Mouse (Mus musculus) neural tube, embryonic 11.5 days (tissue): ENCODE measurements around the gene Gtf2h1. TPM values are rescaled to one million over a fixed set of nuclear protein-coding genes. Genes with fewer than 3 reads are reported as not detected.

Experiments
- ATAC-seq: fragments of 200-750 bp; cut with Nextera tagmentation; 2 replicates; pipeline ENCODE4 v1.8.0; 2017; ENCODE audit warnings: moderate number of reproducible peaks, mild to moderate bottlenecking, moderate TSS enrichment, moderate library complexity; ENCODE audit not compliant: insufficient read depth, low FRiP score, low TSS enrichment
- DNase-seq: peaks from one replicate; pipeline ENCODE4 v3.0.0-alpha.2; 2015; ENCODE audit warnings: low spot score
- H3K27ac ChIP-seq: fragments of 300-500 bp; sonication (generic); 2 replicates; pipeline ENCODE4 v1.5.1; 2014; ENCODE audit warnings: low read depth, mild to moderate bottlenecking, low read length
- H3K27me3 ChIP-seq: fragments of 300-500 bp; sonication (generic); 2 replicates; pipeline ENCODE4 v1.6.1; 2014; ENCODE audit warnings: mild to moderate bottlenecking, low read length, mixed read lengths; ENCODE audit not compliant: control insufficient read depth, insufficient read depth
- H3K36me3 ChIP-seq: fragments of 300-500 bp; sonication (generic); 2 replicates; pipeline ENCODE4 v1.6.1; 2014; ENCODE audit warnings: mild to moderate bottlenecking, low read length, moderate library complexity, mixed read lengths; ENCODE audit not compliant: control insufficient read depth, insufficient read depth
- H3K4me1 ChIP-seq: fragments of 300-500 bp; sonication (generic); 2 replicates; pipeline ENCODE4 v1.6.1; 2014; ENCODE audit warnings: low read length, mixed read lengths; ENCODE audit not compliant: control insufficient read depth, insufficient read depth
- H3K4me2 ChIP-seq: fragments of 300-500 bp; sonication (generic); 2 replicates; pipeline ENCODE4 v1.6.1; 2014; ENCODE audit warnings: low read depth, mild to moderate bottlenecking, moderate library complexity
- H3K4me3 ChIP-seq: fragments of 300-500 bp; sonication (generic); 2 replicates; pipeline ENCODE4 v1.5.1; 2014; ENCODE audit warnings: low read depth, low read length
- H3K9ac ChIP-seq: fragments of 300-500 bp; sonication (generic); 2 replicates; pipeline ENCODE4 v1.6.1; 2014; ENCODE audit warnings: mild to moderate bottlenecking, low read length
- H3K9me3 ChIP-seq: fragments of 300-500 bp; sonication (generic); 2 replicates; pipeline ENCODE4 v1.6.1; 2016; ENCODE audit warnings: low read length; ENCODE audit not compliant: control insufficient read depth
- WGBS: fragments of 180-500 bp; shearing (Covaris S2); extraction: QIAGEN DNeasy Blood & Tissue Kit; methylation state at CpG from one replicate; pipeline ENCODE4 v1.1.7; 2014; 5-methylcytosine and 5-hydroxymethylcytosine counted together
- polyA plus RNA-seq: library from polyadenylated mRNA; unstranded; fragments of >200 nt; fragmentation: Nextera tagmentation; extraction: Ambion mirVana; gene quantifications from 2 replicates; pipeline ENCODE4 v1.2.1, GENCODE M21; 2014

Gtf2h1 gene
- polyA plus RNA-seq, 1 experiment from 2014 or later, result 55.0 TPM

- H3K36me3 ChIP-seq, result peaks cover 17% of the 10 kb centered on the region
- H3K27me3 ChIP-seq, result no peaks in the 10 kb centered on the region
- 97% methylated on average over 1 of the region's 1 CpGs for WGBS
- no peak overlapping the region for H3K27ac ChIP-seq
- ATAC-seq, result no peak
- no peak overlapping the region for H3K9ac ChIP-seq
- no peak for DNase-seq
- no peaks in the 10 kb centered on the region for H3K4me1 ChIP-seq
- H3K9me3 ChIP-seq, result no peaks in the 10 kb centered on the region
- no peak overlapping the region for H3K4me2 ChIP-seq
- H3K4me3 ChIP-seq, result no peak overlapping the region
Measured at GRCm38 (mm10) chr7:46852666-46853065, 56.8 kb downstream of the Gtf2h1 start.

DNA sequence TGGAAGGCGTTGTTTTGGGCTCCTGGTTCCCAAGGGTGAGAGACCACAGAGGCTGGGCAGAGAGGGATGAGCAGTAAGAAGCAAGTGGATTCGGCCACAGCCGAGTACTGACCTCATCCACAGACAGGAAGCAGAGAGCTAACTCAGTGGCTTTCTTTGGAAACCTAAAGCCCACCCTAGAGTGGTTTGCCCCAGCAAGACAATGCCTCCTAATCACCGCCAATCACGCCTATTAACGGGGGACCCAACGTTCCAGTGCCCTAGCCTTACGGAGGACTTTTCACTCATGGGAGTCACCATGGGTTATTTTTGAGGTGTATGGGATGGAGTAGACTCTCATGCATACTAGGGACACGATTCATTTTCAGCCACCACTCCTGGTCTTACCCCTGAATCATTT is 57.5 kb downstream of the Gtf2h1 start:
- Histone ChIP-seq H3K4me1 (no peaks in the 10 kb centered on the region), H3K36me3 (peaks cover 17% of the 10 kb centered on the region), H3K4me2 (no peak overlapping the region), H3K9me3 (no peaks in the 10 kb centered on the region), H3K9ac (no peak overlapping the region), H3K27ac (no peak overlapping the region), H3K4me3 (no peak overlapping the region), H3K27me3 (no peaks in the 10 kb centered on the region)
- DNase-seq (no peak), ATAC-seq (no peak)
- WGBS, result 86% methylated on average over 9 of the region's 9 CpGs

DNA sequence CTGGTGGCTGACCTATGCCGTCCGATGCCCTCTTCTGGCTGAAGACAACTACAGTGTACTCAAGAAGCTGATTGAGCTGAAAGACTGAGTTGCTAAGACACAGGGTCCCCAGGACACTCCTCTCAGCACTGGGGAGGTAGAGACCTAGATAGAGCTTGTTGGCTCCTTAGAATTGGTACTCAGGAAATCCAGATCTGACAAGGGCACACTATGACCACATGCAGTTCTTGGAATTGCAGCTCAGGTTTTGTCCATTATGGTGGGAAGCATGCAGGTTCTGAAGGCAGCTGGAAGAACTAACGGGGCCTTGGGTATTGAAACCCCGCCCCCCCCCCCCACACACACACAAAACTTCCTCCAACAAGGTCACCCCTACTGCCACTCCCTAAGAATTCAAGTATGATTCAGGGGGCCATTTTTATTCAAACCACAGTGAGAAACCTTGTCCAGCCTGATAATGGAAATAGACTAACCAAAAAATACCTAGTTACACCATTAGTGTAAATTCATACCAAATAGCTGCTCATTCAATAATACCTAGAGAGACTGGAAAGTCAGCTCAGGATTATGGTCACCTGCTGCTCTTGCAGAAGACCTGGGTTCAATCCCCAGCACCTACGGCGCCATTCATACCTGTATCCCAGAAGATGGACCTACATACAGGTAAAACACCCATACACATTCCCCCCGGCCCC is 60.1 kb downstream of the Gtf2h1 start:
- no peak for ATAC-seq
- H3K27me3 ChIP-seq, result no peaks in the 10 kb centered on the region
- peaks cover 7% of the 10 kb centered on the region; the same call in 1 of the 2 replicates for H3K36me3 ChIP-seq
- DNase-seq, result no peak
- H3K4me3 ChIP-seq, result no peak overlapping the region
- WGBS, result 75% methylated on average over 7 of the region's 7 CpGs
- H3K9ac ChIP-seq, result no peak overlapping the region
- H3K4me1 ChIP-seq, result no peaks in the 10 kb centered on the region
- no peak overlapping the region for H3K4me2 ChIP-seq
- H3K27ac ChIP-seq, result no peak overlapping the region
- no peaks in the 10 kb centered on the region for H3K9me3 ChIP-seq

DNA sequence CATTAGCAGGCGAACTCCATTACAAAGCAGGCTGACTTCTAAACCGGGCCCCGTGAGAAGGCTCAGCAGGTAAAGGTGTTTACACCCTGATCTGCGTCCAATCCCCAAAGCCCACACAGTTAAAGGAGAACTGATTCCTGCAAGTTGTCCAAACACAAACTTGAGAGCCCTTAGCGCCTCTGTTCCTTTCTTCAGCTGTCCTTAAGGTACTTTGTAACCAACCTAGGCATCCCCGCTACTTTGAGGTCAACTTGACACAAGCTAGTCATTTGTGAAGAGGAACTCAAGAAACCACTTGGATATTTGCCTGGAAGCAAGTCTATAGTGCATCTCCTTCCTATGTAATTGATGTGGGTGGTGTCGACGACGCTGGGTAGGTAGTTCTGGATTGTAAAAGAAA is 61.5 kb downstream of the Gtf2h1 start:
- no peak for ATAC-seq
- 80% methylated on average over 9 of the region's 9 CpGs for WGBS
- Histone ChIP-seq H3K4me1 (no peaks in the 10 kb centered on the region), H3K27ac (no peak overlapping the region), H3K36me3 (peaks cover 7% of the 10 kb centered on the region; the same call in 1 of the 2 replicates), H3K4me3 (no peak overlapping the region), H3K9ac (no peak overlapping the region), H3K9me3 (no peaks in the 10 kb centered on the region), H3K4me2 (no peak overlapping the region), H3K27me3 (no peaks in the 10 kb centered on the region)
- no peak for DNase-seq

GRCm38 (mm10) chr7:46859031-46859430 is 63.1 kb downstream of the Gtf2h1 start:
- Histone ChIP-seq H3K27ac (no peak overlapping the region), H3K36me3 (no peaks in the 10 kb centered on the region), H3K9me3 (no peaks in the 10 kb centered on the region), H3K4me1 (no peaks in the 10 kb centered on the region), H3K4me2 (no peak overlapping the region), H3K4me3 (no peak overlapping the region), H3K27me3 (no peaks in the 10 kb centered on the region), H3K9ac (no peak overlapping the region)
- no peak for DNase-seq
- 59% methylated on average over 6 of the region's 6 CpGs for WGBS
- ATAC-seq, result no peak

GRCm38 (mm10) chr7:46860996-46861395 is 65.1 kb downstream of the Gtf2h1 start, which contains the start of gene Ldhc:
TSS of gene Ldhc (plus strand) at chr7:46861203.
- no peak within 1 kb of the TSS for H3K4me2 ChIP-seq
- WGBS, result 32% methylated on average over 10 of the region's 10 CpGs

DNA sequence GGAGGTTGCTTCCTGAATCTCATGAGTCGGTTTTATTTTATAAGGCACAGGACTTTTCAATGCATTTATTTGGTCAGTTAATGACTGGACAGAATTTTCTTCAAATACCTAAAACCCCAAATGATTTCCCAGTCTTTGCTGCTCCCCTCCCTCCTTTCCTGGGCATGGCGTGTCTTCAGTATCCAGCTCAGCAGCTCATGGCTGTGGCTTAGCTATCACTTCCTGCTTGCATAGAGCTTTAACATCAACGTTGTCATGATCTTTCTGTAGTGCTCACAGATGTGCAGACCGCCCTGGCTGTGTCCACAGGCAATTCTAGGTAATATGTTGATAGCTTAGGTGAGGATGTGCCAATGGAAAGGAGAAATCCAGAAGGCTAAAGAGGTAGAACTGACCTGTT is 76.1 kb downstream of the Gtf2h1 start:
- WGBS, result 83% methylated on average over 4 of the region's 4 CpGs
- Histone ChIP-seq H3K4me2 (no peak overlapping the region), H3K27ac (no peak overlapping the region), H3K4me1 (no peaks in the 10 kb centered on the region), H3K9me3 (no peaks in the 10 kb centered on the region), H3K9ac (no peak overlapping the region), H3K27me3 (no peaks in the 10 kb centered on the region), H3K36me3 (no peaks in the 10 kb centered on the region), H3K4me3 (no peak overlapping the region)
- no peak for DNase-seq
- no peak for ATAC-seq

More at GRCm38 (mm10) chr7:46860996-46861395, 65.1 kb downstream of the Gtf2h1 start, which contains the start of gene Ldhc:
- Histone ChIP-seq H3K4me1 (no peaks in the 10 kb centered on the region), H3K9ac (no peak within 1 kb of the TSS), H3K27me3 (no peaks in the 10 kb centered on the region), H3K36me3 (no peaks in the 10 kb centered on the region), H3K27ac (no peak within 1 kb of the TSS), H3K4me3 (no peak within 1 kb of the TSS), H3K9me3 (no peaks in the 10 kb centered on the region)
- ATAC-seq (no peak), DNase-seq (no peak)

Other genes with a start within 250 kb of the Gtf2h1 start
- 13.5 and 16.8 TPM in 2 replicates for gene Sergef, start 156.3 kb upstream of the Gtf2h1 start, polyA plus RNA-seq
- gene Tph1, start 123.6 kb upstream of the Gtf2h1 start, polyA plus RNA-seq, result 0.76 and 1.0 TPM in 2 replicates
- gene Saal1, start 85.4 kb upstream of the Gtf2h1 start, polyA plus RNA-seq, result 39.1 and 40.3 TPM in 2 replicates
- gene Saa3, start 80.4 kb upstream of the Gtf2h1 start, polyA plus RNA-seq, result 0.41 TPM in 1 of 2 replicates, not detected in the other
- not detected in 2 replicates for gene Saa4, start 63.5 kb upstream of the Gtf2h1 start, polyA plus RNA-seq
- gene Saa1, start 53.1 kb upstream of the Gtf2h1 start, polyA plus RNA-seq, result 0.77 and 2.1 TPM in 2 replicates
- 0.88 TPM in 1 of 2 replicates, not detected in the other for gene Saa2, start 44.3 kb upstream of the Gtf2h1 start, polyA plus RNA-seq
- 18.0 and 21.7 TPM in 2 replicates for gene Hps5, start within 50 bp of the Gtf2h1 start, polyA plus RNA-seq
- 1,604 and 1,620 TPM in 2 replicates for gene Ldha, start 45.4 kb downstream of the Gtf2h1 start, polyA plus RNA-seq
- not detected in 2 replicates for gene Ldhc, start 65.1 kb downstream of the Gtf2h1 start, polyA plus RNA-seq
- 338 and 352 TPM in 2 replicates for gene Tsg101, start 123.9 kb downstream of the Gtf2h1 start, polyA plus RNA-seq
- gene Uevld, start 162.4 kb downstream of the Gtf2h1 start, polyA plus RNA-seq, result 10.4 and 11.4 TPM in 2 replicates
- gene Gm9999, start 187.5 kb downstream of the Gtf2h1 start, polyA plus RNA-seq, result not detected in 2 replicates
- gene Spty2d1, start 212.3 kb downstream of the Gtf2h1 start, polyA plus RNA-seq, result 14.1 and 14.3 TPM in 2 replicates